Comparison of ENCODE assay signal across 17 mouse cellular contexts in genomic region chr8:79113533-79113932, GRCm38 (mm10).
"Had no signal": no experiment of that assay in that cellular context is flagged by ENCODE, and none has a peak within 500 bp of the region (broad histone marks: within the 10 kb centered on the region; RNA-seq: fewer than 3 reads in every experiment).

No protein-coding gene starts in this region.

- H3K27ac ChIP-seq: lung, embryonic 15.5 days; macrophage; midbrain, embryonic 13.5 days; midbrain, embryonic 15.5 days; neural tube, embryonic 12.5 days; stomach, embryonic 15.5 days; stomach, postnatal 0 days had no signal

- H3K4me1 ChIP-seq: midbrain, embryonic 15.5 days; neural tube, embryonic 12.5 days; stomach, embryonic 15.5 days had no signal

- H3K4me3 ChIP-seq: lung, embryonic 15.5 days; megakaryocyte, embryonic 14.5 days; midbrain, embryonic 13.5 days; midbrain, embryonic 15.5 days; neural tube, embryonic 12.5 days; stomach, embryonic 15.5 days had no signal

- H3K9me3 ChIP-seq: lung, embryonic 15.5 days; megakaryocyte, embryonic 14.5 days; midbrain, embryonic 13.5 days; midbrain, embryonic 15.5 days; neural tube, embryonic 12.5 days; stomach, embryonic 15.5 days had no signal

- H3K27me3 ChIP-seq: lung, embryonic 15.5 days; megakaryocyte, embryonic 14.5 days; midbrain, embryonic 13.5 days; midbrain, embryonic 15.5 days; neural tube, embryonic 12.5 days; stomach, embryonic 15.5 days had no signal

- DNase-seq: lung, adult 2 months; lung, postnatal 14 days; lung, postnatal 36 days; right cerebral cortex, postnatal 14 days; thymus, adult 2 months; thymus, postnatal 25 days; thymus, postnatal 4 days had no signal

- H3K36me3 ChIP-seq: midbrain, embryonic 15.5 days; stomach, embryonic 15.5 days had no signal

- ATAC-seq: lung, postnatal 0 days; midbrain, embryonic 13.5 days; midbrain, embryonic 15.5 days had no signal

- H3K4me2 ChIP-seq: lung, embryonic 15.5 days; midbrain, embryonic 11.5 days; midbrain, embryonic 13.5 days; midbrain, embryonic 15.5 days; neural tube, embryonic 12.5 days; stomach, embryonic 15.5 days had no signal

- H3K9ac ChIP-seq: lung, embryonic 15.5 days; midbrain, embryonic 13.5 days; midbrain, embryonic 15.5 days; neural tube, embryonic 12.5 days; stomach, embryonic 15.5 days had no signal
